Mouse (Mus musculus): Measurements from ENCODE around the gene Olfr670.
"Not testable (repeated sequence)": the region's sequence is repeated elsewhere in the genome, so short reads cannot be mapped to it uniquely, and the experiment has no call there.

Gene Olfr670

DNA sequence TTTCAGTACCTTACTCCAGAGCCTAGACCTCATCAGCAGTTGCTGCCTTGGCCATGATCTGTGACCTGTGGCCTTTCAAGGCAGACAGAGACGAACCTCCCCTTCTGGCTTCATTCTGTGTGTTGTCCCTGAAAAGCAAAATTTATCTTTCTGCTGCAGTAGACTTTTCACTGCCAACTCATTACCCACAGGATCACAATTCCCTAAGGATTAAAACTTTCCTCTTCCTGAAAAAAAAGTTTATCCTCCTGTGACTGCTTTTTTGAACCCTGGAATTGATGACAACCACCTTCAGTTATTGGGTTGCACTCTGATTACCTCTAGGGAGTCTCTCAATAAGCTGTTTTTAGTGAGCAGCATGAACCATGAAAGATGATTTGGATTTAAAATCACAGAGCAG lies at the start of gene Olfr670:
Gene Olfr670, minus strand, starts transcription at position 101 of the 400 bp plus-strand sequence.
- DNase-seq (ENCODE audit: low read depth, low spot score), result no peak

DNA sequence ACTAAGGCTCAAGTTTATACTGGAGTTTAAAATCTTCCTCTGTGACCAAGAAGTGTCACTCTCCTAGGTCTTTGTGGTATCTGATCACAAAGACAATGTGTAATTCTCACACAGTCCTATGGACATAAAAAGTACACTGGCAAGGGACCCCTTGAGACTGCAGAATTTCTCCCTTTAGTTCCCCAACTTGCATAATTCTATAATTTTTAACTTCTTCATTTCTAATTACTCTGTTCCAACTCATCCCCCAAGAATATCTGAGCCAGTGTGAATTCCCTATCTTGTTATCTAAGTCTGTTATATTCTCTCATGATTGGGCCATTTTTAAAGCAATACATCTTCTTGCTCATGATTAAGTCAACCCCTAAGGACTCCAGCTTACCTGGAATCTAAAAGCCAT lies 39.5 kb upstream of the Olfr670 start, which contains the start of gene Olfr672:
Gene Olfr672, minus strand, starts transcription at position 101 of the 400 bp plus-strand sequence.
- DNase-seq (ENCODE audit: low read depth, low spot score), result no peak

DNA sequence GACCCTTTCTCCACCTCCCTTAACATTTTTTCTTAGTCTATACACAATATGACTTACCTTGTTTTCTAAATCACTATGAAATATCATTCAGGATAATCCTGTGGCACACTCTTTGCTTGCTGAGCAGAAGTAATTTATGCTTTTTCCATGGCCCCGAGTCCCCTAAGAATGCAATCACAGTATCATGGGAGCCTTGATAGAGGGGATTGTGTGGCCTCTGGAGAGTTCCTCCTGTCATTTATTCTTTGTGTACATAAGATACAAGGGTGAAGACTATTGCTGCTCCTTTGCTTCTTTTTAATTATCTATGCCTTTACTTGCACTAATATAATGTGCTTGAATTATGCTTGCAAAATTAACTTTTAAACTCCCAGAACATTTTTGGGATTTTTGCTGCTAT lies 16.6 kb upstream of the Olfr670 start, which contains the start of gene Olfr671:
Gene Olfr671, minus strand, starts transcription at position 101 of the 400 bp plus-strand sequence.
- no peak for DNase-seq (ENCODE audit: low read depth, low spot score)

DNA sequence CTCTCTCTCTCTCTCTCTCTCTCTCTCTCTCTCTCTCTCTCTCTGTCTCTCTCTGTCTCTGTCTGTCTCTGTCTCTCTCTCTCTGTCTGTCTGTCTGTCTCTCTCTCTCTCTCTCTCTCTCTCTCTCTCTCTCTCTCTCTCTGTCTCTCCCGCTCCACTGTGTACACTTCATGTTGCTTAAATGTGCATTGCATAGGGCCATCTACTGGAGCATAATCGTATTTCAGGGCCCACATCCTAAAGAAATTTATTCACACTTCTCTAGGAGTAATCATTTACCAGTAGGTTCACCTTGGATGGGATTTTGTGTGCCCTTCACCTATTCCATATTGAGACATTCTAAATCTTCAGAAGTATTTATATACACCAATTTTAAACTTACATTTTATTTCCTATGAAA lies 10.1 kb upstream of the Olfr670 start:
- DNase-seq (ENCODE audit: low read depth, low spot score), result not testable (repeated sequence)

DNA sequence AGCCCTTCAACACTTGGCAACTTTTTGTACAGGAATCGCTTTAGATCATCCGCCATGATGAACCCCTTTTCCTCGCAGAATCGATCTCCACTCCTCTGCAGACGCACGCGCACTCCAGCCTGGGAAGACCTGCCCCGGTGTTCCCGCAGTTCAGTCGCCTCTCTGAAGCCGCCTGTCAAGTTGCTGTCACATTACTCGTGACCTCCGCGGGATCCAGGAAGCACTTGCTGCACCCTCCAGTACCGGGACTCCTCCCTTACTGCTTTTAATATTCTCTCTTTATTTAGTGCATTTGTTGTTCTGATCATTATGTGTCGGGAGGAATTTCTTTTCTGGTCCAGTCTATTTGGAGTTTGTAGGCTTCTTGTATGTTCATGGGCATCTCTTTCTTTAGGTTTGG lies 12.2 kb downstream of the Olfr670 start:
- DNase-seq (ENCODE audit: low read depth, low spot score), result peak; percentile 31

DNA sequence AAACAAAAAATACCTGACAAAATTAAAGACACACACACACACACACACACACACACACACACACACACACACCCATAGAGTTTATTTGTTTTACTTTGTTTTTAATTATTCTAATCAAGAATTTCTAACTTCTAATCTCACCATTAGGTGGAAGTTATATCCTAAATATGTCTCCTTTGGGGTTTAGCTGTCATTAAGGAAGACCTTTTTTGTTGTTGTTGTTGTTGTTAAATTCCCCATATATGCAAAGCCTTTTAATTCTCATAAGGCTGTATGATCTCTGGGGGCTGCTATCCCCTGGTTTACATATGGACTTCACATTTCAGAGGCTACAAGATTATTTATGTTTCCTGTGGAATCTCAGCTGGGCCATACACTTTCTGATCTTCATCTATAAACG lies 28.5 kb downstream of the Olfr670 start, which contains the start of gene Olfr669:
Gene Olfr669, plus strand, starts transcription at position 301 of the 400 bp plus-strand sequence.
- no peak for DNase-seq (ENCODE audit: low read depth, low spot score)

DNA sequence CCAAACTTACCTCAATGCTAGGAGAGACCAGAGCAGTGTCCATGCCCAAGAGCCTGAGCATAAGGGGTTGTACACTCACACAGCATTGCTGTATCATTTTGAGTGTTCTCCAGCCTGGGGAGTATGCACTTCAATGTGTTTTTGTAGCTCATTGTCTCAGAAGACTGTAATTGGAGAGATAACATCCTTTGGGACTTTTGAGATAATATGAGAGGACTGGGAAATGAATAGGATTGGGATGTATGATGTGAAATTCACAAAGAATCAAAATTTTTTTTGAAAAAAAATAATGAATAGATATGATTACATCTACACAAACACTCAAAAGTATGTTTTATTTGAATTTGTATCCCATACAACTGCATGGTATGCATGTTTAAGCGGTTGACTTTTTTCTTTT lies 34.5 kb downstream of the Olfr670 start, which contains the start of gene Olfr668:
Gene Olfr668, minus strand, starts transcription at position 101 of the 400 bp plus-strand sequence.
- DNase-seq (ENCODE audit: low read depth, low spot score), result no peak

DNA sequence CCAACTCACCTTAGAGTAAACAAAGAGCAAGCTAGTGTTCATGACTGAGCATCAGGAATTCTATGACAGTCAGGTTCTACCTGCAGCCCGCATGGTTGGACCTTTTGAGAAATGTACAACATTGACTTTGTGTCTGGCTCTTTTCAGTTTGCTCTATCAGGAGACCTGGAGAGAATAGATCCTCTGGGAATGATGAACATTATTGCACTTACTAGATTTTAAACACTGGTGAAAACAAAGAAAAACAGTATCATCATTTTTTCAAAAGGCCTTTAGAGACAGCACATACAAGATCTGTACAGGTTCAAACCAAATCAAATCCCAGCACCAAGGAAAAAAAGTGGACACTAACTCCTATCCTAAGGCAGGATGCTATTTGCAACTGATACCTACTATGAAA lies 41.0 kb downstream of the Olfr670 start, which contains the start of gene Olfr667:
Gene Olfr667, minus strand, starts transcription at position 101 of the 400 bp plus-strand sequence.
- no peak for DNase-seq (ENCODE audit: low read depth, low spot score)

Data from R1 (cell line).